Mouse (Mus musculus): ENCODE measurements around the gene Arhgef17. TPM values are rescaled to one million over a fixed set of nuclear protein-coding genes. Genes with fewer than 3 reads are reported as not detected.

The Arhgef17 gene
- total RNA-seq, 2 experiments from 2014 or later = 163 to 171 TPM

DNA sequence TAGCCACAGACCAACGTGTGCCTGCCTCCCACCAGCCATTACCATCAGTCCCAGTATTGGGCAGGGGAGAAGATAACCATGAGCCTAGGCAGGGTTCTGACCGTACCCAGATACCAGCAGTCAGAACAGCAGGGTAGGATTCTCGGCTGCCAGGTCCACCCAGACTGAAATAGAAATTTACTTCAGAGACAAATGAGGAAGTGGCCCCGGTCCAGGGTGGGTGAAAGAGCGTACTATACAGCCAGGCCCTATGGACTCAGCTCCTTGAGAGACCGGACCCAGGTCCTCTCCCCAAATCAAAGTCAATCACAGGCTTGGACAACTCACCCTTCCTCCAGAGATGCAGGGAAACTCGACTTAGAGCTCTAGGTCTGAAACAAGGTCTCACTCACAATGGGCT, 29.2 kb upstream of the Arhgef17 start:
- Histone ChIP-seq H3K27ac (no peak overlapping the region), H3K4me3 (no peak overlapping the region)
- no peak for DNase-seq (ENCODE audit: low spot score in 2 of 2)
- TF ChIP-seq CTCF (conservative IDR thresholded peaks at IDR 0.05) = no peak

DNA sequence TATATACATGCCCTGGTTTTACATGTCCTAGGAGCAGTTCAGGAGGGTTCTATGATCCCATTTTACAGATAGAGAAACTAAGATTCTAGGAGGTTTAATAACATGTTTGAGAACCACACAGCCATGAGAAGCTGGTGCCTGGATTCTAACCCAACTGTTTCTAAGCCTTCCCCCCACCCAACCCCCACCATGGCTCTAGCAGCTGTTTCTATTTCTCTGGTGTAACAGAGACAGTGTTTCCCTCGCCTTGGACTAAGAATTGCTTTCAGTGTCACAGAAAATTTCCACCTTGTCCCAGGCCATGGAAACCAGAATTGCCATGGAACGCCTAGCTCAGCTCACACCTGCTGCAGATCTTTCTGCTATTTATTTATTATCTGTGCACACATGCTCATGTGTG, 28.6 kb upstream of the Arhgef17 start:
- H3K27ac ChIP-seq = no peak overlapping the region
- H3K4me3 ChIP-seq = no peak overlapping the region
- no peak for DNase-seq (ENCODE audit: low spot score in 2 of 2)
- no peak for TF ChIP-seq CTCF (conservative IDR thresholded peaks at IDR 0.05)

- DNase-seq (ENCODE audit: low spot score in 2 of 2) = no peak
- H3K27ac ChIP-seq = no peak overlapping the region
- no peak overlapping the region for H3K4me3 ChIP-seq
- TF ChIP-seq CTCF (conservative IDR thresholded peaks at IDR 0.05) = peak; percentile 60
Observed at GRCm38 (mm10) chr7:100958426-100958825, 26.5 kb upstream of the Arhgef17 start.

- Histone ChIP-seq H3K4me3 (no peak overlapping the region), H3K27ac (peak overlapping the region; percentile 55; the same call in 1 of the 2 replicates)
- no peak for DNase-seq (ENCODE audit: low spot score in 2 of 2)
- no peak for TF ChIP-seq CTCF (conservative IDR thresholded peaks at IDR 0.05)
Observed at GRCm38 (mm10) chr7:100952686-100953085, 20.8 kb upstream of the Arhgef17 start.

GRCm38 (mm10) chr7:100951903-100952302, 20.0 kb upstream of the Arhgef17 start:
- Histone ChIP-seq H3K27ac (peak overlapping the region; percentile 55; the same call in 1 of the 2 replicates), H3K4me3 (no peak overlapping the region)
- DNase-seq (ENCODE audit: low spot score in 2 of 2) = no peak
- TF ChIP-seq CTCF (conservative IDR thresholded peaks at IDR 0.05) = no peak

DNA sequence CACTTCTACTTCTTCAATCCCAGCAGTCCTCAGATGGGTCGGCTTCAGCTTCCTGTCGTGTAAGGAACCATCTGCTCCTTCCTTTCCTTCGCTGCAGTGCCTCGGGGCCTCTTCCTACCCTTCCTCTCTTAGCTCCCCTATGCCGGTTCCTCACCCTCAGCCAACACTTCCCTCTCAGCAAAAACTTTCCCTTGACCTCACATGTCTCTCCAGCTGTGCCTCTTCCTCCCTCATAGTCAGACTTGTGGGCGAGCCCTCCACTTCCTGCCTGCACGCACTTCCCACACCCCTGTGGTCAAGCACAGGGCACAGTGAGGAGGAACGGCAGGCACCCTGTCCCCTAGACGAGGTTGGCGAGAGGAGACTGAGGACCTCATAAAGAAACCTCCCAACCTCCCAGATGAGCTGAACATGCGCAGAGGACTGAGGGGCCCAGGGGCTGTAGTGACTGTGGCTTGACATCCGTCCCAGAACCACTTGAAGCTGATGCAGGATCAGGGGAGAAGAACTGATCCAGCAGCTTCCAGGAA, 18.6 kb upstream of the Arhgef17 start:
- DNase-seq (ENCODE audit: low spot score in 2 of 2) = no peak
- Histone ChIP-seq H3K4me3 (no peak overlapping the region), H3K27ac (no peak overlapping the region)
- no peak for TF ChIP-seq CTCF (conservative IDR thresholded peaks at IDR 0.05)

- no peak for TF ChIP-seq CTCF (conservative IDR thresholded peaks at IDR 0.05)
- Histone ChIP-seq H3K4me3 (no peak overlapping the region), H3K27ac (no peak overlapping the region)
- no peak for DNase-seq (ENCODE audit: low spot score in 2 of 2)
Observed at GRCm38 (mm10) chr7:100950031-100950430, 18.1 kb upstream of the Arhgef17 start.

GRCm38 (mm10) chr7:100944738-100945137, 12.8 kb upstream of the Arhgef17 start:
- peak overlapping the region; percentile 86 for H3K27ac ChIP-seq
- no peak for TF ChIP-seq CTCF (conservative IDR thresholded peaks at IDR 0.05)
- no peak for DNase-seq (ENCODE audit: low spot score in 2 of 2)
- H3K4me3 ChIP-seq = no peak overlapping the region

DNA sequence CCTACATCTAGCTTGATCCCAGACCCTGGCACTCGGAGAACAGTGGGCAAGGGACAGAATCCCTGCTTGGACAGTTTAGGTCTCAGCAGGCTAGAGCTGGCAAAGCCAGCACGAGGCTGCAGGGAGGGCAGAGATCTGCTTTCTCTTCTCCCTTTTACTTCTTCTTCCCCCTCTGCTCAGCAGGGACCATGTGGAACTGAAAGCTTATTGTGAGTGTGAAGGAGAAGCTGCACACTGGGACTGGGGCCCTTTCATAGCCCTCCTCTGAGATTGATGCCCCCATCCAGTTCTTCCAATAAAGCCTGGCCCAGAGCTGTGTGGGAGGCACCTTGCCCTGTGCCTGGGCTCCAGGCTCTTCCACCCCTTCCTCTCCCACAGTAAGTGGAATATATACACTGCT, 12.4 kb upstream of the Arhgef17 start:
- Histone ChIP-seq H3K4me3 (no peak overlapping the region), H3K27ac (peak overlapping the region; percentile 86)
- no peak for TF ChIP-seq CTCF (conservative IDR thresholded peaks at IDR 0.05)
- DNase-seq (ENCODE audit: low spot score in 2 of 2) = no peak

- H3K27ac ChIP-seq = peak overlapping the region; percentile 86
- TF ChIP-seq CTCF (conservative IDR thresholded peaks at IDR 0.05) = peak; percentile 92
- peak overlapping the region; percentile 13; the same call in 1 of the 2 replicates for H3K4me3 ChIP-seq
- peak; percentile 73 to 87 for DNase-seq (ENCODE audit: low spot score in 2 of 2)
Observed at GRCm38 (mm10) chr7:100942789-100943615, 11.1 kb upstream of the Arhgef17 start.

GRCm38 (mm10) chr7:100941169-100941568, 9.3 kb upstream of the Arhgef17 start:
- peak; percentile 49 for TF ChIP-seq CTCF (conservative IDR thresholded peaks at IDR 0.05)
- no peak for DNase-seq (ENCODE audit: low spot score in 2 of 2)
- H3K4me3 ChIP-seq = no peak overlapping the region

DNA sequence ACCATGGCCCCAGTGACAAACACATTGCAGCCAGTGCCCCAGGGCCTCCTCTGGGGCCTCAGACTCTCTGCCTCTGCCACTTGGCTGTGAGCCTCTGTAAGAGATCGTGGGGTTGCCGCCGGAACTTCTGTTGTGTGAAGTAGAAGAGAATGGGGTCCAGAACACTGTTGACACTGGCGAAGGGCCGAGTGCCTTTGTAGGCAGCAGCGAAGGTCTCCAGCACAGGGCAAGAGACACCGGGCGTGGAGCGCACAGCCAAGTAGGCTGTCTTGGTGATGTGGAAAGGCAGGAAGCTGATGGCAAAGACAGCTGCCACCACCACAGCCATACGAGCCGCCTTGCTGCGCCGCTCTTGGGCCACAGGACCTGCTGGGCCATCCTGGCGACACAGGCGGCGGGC, 6.2 kb upstream of the Arhgef17 start:
- Histone ChIP-seq H3K27ac (no peak overlapping the region), H3K4me3 (no peak overlapping the region)
- TF ChIP-seq CTCF (conservative IDR thresholded peaks at IDR 0.05) = no peak
- no peak for DNase-seq (ENCODE audit: low spot score in 2 of 2)

More at GRCm38 (mm10) chr7:100941169-100941568, 9.3 kb upstream of the Arhgef17 start:
- H3K27ac ChIP-seq = no peak overlapping the region

DNA sequence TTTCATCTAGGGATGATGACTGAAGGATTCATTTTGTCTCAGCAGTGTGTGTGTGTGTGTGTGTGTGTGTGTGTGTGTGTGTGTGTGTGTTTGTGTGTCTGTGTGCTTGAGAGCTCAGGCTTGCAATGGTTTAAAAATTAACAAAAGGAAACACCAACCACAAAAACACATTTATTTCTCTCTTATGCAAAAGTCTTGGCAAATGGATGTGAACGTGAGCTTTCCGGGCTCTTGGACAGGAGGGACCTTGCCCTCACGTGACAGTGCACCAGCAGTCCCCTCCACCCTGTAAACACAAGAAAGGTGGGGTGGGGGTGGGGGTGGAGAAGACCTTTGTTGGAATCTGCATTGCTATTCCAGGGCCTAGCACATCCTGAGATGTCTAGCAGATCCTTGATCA, 5.6 kb upstream of the Arhgef17 start:
- no peak for TF ChIP-seq CTCF (conservative IDR thresholded peaks at IDR 0.05)
- H3K27ac ChIP-seq = no peak overlapping the region
- no peak for DNase-seq (ENCODE audit: low spot score in 2 of 2)
- H3K4me3 ChIP-seq = no peak overlapping the region

DNA sequence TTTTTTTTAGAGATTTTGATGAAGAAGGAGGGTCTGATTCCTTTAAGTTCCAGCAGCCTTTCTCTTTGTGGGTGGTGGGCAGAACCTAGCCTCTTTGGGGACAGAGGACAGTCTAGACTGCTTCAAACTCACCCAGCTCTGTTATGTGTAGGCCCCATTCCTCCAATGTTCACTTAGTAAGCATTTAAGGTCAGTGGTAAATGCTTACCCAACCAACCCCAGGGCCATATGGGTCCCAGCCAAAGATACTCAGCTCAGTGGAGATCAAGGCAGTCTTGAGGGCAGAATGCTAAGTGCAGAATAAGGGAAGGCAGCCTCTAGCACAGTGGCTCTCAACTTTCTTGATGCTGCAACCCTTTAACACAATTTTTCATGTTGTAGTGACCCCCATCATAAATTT, 1.6 kb upstream of the Arhgef17 start:
- no peak for DNase-seq (ENCODE audit: low spot score in 2 of 2)
- no peak overlapping the region for H3K4me3 ChIP-seq
- no peak overlapping the region for H3K27ac ChIP-seq
- no peak for TF ChIP-seq CTCF (conservative IDR thresholded peaks at IDR 0.05)
